8 mouse cellular contexts compared by ENCODE assay signal in genomic region chr1:87327165-87327861, GRCm38 (mm10). TPM values are rescaled to one million over a fixed set of nuclear protein-coding genes. Genes with fewer than 3 reads are reported as not detected.
DNase-seq lines count a peak whose midpoint lies in the region; ATAC-seq lines count a peak whose summit lies in the region.

No protein-coding gene starts in this region.

- ATAC-seq in heart, embryonic 13.5 days (ENCODE audit: extremely low read depth, insufficient number of reproducible peaks, low FRiP score, low TSS enrichment) = peak; percentile 74
- peak; percentile 27 for ATAC-seq in megakaryocyte, adult 5-6 weeks (ENCODE audit: poor library complexity, severe bottlenecking)

- peaks cover 24% of the 10 kb centered on the region for H3K4me1 ChIP-seq in heart, embryonic 13.5 days

- peaks cover 12% of the 10 kb centered on the region; the same call in 1 of the 2 replicates for H3K36me3 ChIP-seq in heart, embryonic 13.5 days

- no peaks in the 10 kb centered on the region for H3K27me3 ChIP-seq in heart, embryonic 13.5 days (replicated peaks)

- peak overlapping the region; percentile 99 for H3K9ac ChIP-seq in heart, embryonic 13.5 days

- peak; percentile 14 for DNase-seq in urinary bladder, postnatal 10 days (ENCODE audit: low spot score)
- no peak for DNase-seq in urinary bladder, adult 2 months (ENCODE audit: low spot score)
- DNase-seq in embryo, embryonic 11 days = peak; percentile 60
- DNase-seq in layer of hippocampus, adult 9-11 months = peak; percentile 6
- peak; percentile 44 to 51 for DNase-seq in right cerebral cortex, postnatal 10 days (ENCODE audit: low spot score in 2 of 2)
- no peak for DNase-seq in cerebellum, adult 11 months

- H3K4me3 ChIP-seq in heart, embryonic 13.5 days = peak overlapping the region; percentile 98

- WGBS in heart, embryonic 13.5 days = under 1% methylated on average over 50 of the region's 53 CpGs

- no peaks in the 10 kb centered on the region for H3K9me3 ChIP-seq in heart, embryonic 13.5 days

- H3K4me2 ChIP-seq in heart, embryonic 13.5 days = peak overlapping the region; percentile 81

- H3K27ac ChIP-seq in heart, embryonic 13.5 days (replicated peaks) = peak overlapping the region; percentile 97

RNA-seq across cellular contexts. Expression of gene Gigyf2, which starts 0.5 kb away (rescaled TPM):
- 30.7 and 40.0 TPM in 2 replicates for polyA plus RNA-seq in urinary bladder, adult 2 months (2012; rRNA removed)
- 27.7 and 30.1 TPM in 2 replicates for polyA plus RNA-seq in heart, embryonic 13.5 days (2015; fragmentation: Nextera tagmentation; extraction: Ambion mirVana)
- 38.6 and 39.0 TPM in 2 replicates for total RNA-seq in megakaryocyte, adult 5-6 weeks (2015)
- 87.4 and 90.8 TPM in 2 replicates for total RNA-seq in megakaryocyte, adult 5-6 weeks (2017)

Comparison
In these comparisons a context has a peak if more than half of its experiments do, and no peak if none do; other contexts are left out.
1. DNase-seq: peak in urinary bladder, postnatal 10 days (single experiment), embryo, embryonic 11 days (single experiment), layer of hippocampus, adult 9-11 months (single experiment) and right cerebral cortex, postnatal 10 days (2 of 2); none in urinary bladder, adult 2 months (single experiment) and cerebellum, adult 11 months (single experiment).